Mouse (Mus musculus) ES-Bruce4 (cell line): ENCODE results near the gene Inpp5a. TPM values are rescaled to one million over a fixed set of nuclear protein-coding genes. Genes with fewer than 3 reads are reported as not detected.

ENCODE experiments used
- H3K27ac ChIP-seq: 2 replicates; pipeline ENCODE4 v1.5.1; 2012; ENCODE audit warnings: low read length, inconsistent platforms; ENCODE audit not compliant: insufficient read depth
- H3K27me3 ChIP-seq: 2 replicates; pipeline ENCODE4 v1.6.1; 2012; ENCODE audit warnings: mild to moderate bottlenecking, low read length, inconsistent platforms; ENCODE audit not compliant: control insufficient read depth, poor library complexity, insufficient read depth, severe bottlenecking
- H3K36me3 ChIP-seq: 2 replicates; pipeline ENCODE4 v1.6.1; 2012; ENCODE audit warnings: inconsistent platforms, mild to moderate bottlenecking, low read length, moderate library complexity; ENCODE audit not compliant: control insufficient read depth, poor library complexity, insufficient read depth, severe bottlenecking
- H3K4me1 ChIP-seq: one replicate; pipeline ENCODE4 v1.8.1; 2011; ENCODE audit warnings: low read length; ENCODE audit not compliant: control insufficient read depth, insufficient read depth
- H3K4me3 ChIP-seq: 2 replicates; pipeline ENCODE4 v1.5.1; 2011; ENCODE audit warnings: low read depth, mild to moderate bottlenecking, low read length
- H3K9ac ChIP-seq: 2 replicates; pipeline ENCODE4 v1.6.1; 2012; ENCODE audit warnings: low read depth, mild to moderate bottlenecking, inconsistent platforms; ENCODE audit not compliant: poor library complexity, severe bottlenecking
- H3K9me3 ChIP-seq: replicated peaks from 2 replicates; pipeline ENCODE4 v1.6.1; 2012; ENCODE audit warnings: mild to moderate bottlenecking, low read length, inconsistent platforms; ENCODE audit not compliant: control insufficient read depth, poor library complexity, insufficient read depth, severe bottlenecking
- CTCF ChIP-seq: IDR thresholded peaks from one replicate; pipeline ENCODE4 v1.8.1; 2011; ENCODE audit warnings: low read depth, low read length
- EP300 ChIP-seq: IDR thresholded peaks from 2 replicates; pipeline ENCODE4 v1.6.1; 2011; ENCODE audit warnings: low read depth, low read length; ENCODE audit not compliant: insufficient read depth
- POLR2A ChIP-seq: IDR thresholded peaks from one replicate; pipeline ENCODE4 v1.8.1; 2011; ENCODE audit warnings: low read length; ENCODE audit not compliant: insufficient read depth
- polyA plus RNA-seq: library from polyadenylated mRNA; stranded (reverse); fragments of >200 nt; gene quantifications from 2 replicates; pipeline ENCODE4 v1.2.4, GENCODE M21; 2011; ENCODE audit warnings: low read depth; ENCODE audit not compliant: missing spikeins, insufficient read depth, insufficient read length

The Inpp5a gene
- polyA plus RNA-seq, 1 experiment = 37.6 TPM

DNA sequence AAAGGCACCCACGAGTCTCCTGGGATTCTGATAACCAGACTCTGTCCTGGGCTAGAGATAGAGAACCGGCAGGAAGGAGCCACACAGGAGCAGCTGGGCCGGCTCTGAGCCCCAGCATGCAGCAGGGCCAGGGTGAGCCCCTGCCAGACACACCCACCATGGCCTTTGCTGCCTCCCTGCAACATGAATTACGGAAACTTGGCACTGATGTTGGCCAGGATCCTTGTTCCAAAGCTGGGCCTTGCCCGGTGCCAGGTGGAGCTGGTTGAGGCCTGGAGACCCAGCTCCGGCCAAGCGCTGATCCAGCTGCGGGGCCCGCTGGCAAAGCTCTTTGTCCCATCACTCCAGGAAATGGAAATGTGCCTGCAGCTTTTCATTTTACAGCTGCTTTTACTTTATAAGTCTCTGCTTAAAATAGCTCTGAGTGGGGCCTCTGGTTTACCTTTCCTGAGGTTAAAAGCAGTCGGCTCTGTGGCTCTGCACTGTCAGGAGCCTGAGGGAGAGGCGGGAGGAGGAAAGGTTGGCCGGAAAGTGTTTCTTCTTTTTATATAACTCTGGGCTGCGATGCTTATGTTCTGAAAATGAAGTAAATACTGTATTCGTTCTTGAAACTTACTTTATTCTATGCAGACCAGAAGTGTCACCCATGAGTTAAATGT, 20.1 kb upstream of the Inpp5a start:
- Histone ChIP-seq H3K9me3 (no peaks in the 10 kb centered on the region), H3K27ac (no peak overlapping the region), H3K4me3 (no peak overlapping the region), H3K27me3 (no peaks in the 10 kb centered on the region), H3K9ac (peak overlapping the region; percentile 18; the same call in 1 of the 2 replicates), H3K4me1 (peaks cover 3% of the 10 kb centered on the region), H3K36me3 (no peaks in the 10 kb centered on the region)
- TF ChIP-seq EP300 = no peak
- no peak for TF ChIP-seq POLR2A
- TF ChIP-seq CTCF = no peak

- no peaks in the 10 kb centered on the region for H3K36me3 ChIP-seq
- H3K27me3 ChIP-seq = no peaks in the 10 kb centered on the region
- H3K4me1 ChIP-seq = peaks cover 3% of the 10 kb centered on the region
- no peak for TF ChIP-seq EP300
- no peak for TF ChIP-seq CTCF
- TF ChIP-seq POLR2A = no peak
- H3K4me3 ChIP-seq = no peak overlapping the region
- H3K27ac ChIP-seq = no peak overlapping the region
- no peaks in the 10 kb centered on the region for H3K9me3 ChIP-seq
- no peak overlapping the region for H3K9ac ChIP-seq
Measured at GRCm38 (mm10) chr7:139369501-139370088, 19.3 kb upstream of the Inpp5a start.

DNA sequence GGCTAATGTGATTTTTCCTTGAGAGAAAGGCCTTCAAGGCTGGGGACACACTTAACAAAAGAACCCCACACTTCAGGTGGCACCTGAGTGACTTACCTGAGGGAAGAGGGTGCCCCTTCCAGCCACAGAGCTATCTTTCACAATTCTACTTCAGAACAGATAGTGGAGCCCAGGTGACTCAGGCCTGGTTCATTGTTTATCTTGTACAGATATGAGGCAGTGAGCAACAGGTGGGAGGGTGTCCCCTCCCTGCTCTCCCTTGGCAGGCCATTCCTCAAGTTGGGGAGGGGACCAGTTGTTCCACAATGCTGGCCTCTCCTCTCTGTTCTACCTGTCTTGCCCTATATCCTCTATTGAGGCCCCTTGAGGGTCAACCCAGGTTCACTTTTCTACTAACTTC, 17.5 kb upstream of the Inpp5a start:
- Histone ChIP-seq H3K4me1 (peaks cover 1% of the 10 kb centered on the region), H3K27me3 (no peaks in the 10 kb centered on the region), H3K27ac (no peak overlapping the region), H3K9ac (no peak overlapping the region), H3K36me3 (no peaks in the 10 kb centered on the region), H3K4me3 (no peak overlapping the region), H3K9me3 (no peaks in the 10 kb centered on the region)
- TF ChIP-seq EP300 = no peak
- no peak for TF ChIP-seq CTCF
- no peak for TF ChIP-seq POLR2A

DNA sequence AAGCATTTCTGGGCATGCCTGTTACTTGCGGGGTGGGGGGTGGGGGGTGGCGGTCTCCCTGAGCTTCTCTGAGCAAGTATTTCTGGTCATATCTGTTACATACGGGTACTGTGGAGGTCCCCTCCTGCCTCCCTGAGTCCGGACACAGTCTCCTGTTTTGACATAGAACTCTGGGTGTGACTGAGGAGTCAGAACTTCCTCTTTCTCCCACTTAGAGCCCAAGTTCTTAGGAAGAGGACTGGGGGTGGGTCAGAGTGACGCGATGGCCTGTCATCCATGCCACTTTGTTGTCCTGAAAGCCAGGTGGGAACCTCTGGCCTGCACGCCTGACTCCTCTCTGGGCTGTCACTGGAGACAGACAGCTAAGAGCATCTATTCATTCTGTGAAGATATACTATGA, 11.5 kb upstream of the Inpp5a start:
- Histone ChIP-seq H3K27me3 (no peaks in the 10 kb centered on the region), H3K4me3 (no peak overlapping the region), H3K4me1 (no peaks in the 10 kb centered on the region), H3K9me3 (no peaks in the 10 kb centered on the region), H3K9ac (no peak overlapping the region), H3K36me3 (no peaks in the 10 kb centered on the region), H3K27ac (no peak overlapping the region)
- TF ChIP-seq EP300 = no peak
- TF ChIP-seq CTCF = no peak
- TF ChIP-seq POLR2A = no peak

DNA sequence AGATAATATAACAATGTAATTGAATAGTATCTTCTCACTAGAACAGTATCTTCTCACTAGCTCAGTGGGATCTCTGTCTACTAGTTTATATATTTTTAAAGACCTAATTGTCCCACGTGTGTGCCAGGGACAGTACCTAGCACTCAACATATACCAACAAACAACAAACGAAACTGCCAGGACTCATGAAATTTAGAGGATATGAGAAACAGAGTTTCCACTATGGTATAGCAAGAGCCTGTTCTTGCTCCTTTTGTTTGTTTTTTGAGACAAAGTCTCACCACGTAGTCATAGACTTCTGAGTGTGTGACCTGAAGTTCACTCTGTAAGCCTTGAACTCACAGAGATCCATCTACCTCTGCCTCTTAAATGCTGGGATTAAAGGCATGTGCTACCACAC, 10.6 kb upstream of the Inpp5a start:
- no peaks in the 10 kb centered on the region for H3K4me1 ChIP-seq
- H3K27me3 ChIP-seq = no peaks in the 10 kb centered on the region
- H3K27ac ChIP-seq = no peak overlapping the region
- no peak overlapping the region for H3K4me3 ChIP-seq
- no peak overlapping the region for H3K9ac ChIP-seq
- no peaks in the 10 kb centered on the region for H3K36me3 ChIP-seq
- no peak for TF ChIP-seq CTCF
- no peaks in the 10 kb centered on the region for H3K9me3 ChIP-seq

DNA sequence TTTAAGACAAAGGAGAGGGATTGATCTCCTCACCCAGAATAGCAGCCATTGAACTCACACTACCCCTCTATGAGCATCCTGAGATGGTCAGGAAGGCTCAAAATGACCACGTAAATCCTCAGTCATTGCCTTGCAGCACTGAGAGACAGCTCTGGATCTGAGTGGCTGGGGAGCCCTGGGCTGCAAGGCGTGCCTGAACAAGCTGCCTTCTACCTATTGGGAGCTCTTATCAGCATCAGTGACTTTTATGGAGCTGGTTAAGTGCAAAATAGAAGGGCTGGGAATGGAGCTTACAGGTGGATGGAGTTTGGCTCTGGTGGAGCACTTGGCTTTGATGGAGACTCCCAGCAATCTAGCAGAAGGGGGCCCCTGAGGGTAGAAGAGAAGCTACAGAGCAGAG, 9.2 kb upstream of the Inpp5a start:
- no peaks in the 10 kb centered on the region for H3K4me1 ChIP-seq
- no peaks in the 10 kb centered on the region for H3K36me3 ChIP-seq
- TF ChIP-seq EP300 = no peak
- no peak overlapping the region for H3K4me3 ChIP-seq
- no peaks in the 10 kb centered on the region for H3K9me3 ChIP-seq
- no peaks in the 10 kb centered on the region for H3K27me3 ChIP-seq
- no peak overlapping the region for H3K9ac ChIP-seq
- no peak overlapping the region for H3K27ac ChIP-seq
